Mouse (Mus musculus) retina, postnatal 7 days (tissue): ENCODE results near the gene Gabrb3.
"Not testable (repeated sequence)": the region's sequence is repeated elsewhere in the genome, so short reads cannot be mapped to it uniquely, and the experiment has no call there.

Experiments used
- DNase-seq: peaks from one replicate; pipeline ENCODE4 v3.0.0-alpha.2; 2012; ENCODE audit warnings: low read depth, low spot score

Gabrb3 gene

DNA sequence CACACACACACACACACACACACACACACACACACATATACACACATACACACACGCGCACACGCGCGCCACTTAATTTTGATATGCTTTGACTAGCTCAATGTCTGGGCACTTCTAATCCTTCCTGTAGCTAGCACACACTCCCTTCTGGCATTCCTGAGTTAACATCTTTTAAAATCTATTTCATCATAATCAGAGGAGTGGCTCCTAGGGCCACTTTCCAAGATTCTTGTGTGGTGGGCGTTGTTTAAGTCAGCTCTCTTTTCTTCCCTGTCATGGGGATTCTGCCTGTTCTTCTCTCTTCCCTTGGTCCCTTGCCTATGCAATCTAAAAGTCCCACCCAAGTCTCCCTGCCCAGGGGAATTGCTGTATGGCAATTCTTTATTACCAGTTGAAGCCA lies 286.6 kb downstream of the Gabrb3 start:
- no peak for DNase-seq

DNA sequence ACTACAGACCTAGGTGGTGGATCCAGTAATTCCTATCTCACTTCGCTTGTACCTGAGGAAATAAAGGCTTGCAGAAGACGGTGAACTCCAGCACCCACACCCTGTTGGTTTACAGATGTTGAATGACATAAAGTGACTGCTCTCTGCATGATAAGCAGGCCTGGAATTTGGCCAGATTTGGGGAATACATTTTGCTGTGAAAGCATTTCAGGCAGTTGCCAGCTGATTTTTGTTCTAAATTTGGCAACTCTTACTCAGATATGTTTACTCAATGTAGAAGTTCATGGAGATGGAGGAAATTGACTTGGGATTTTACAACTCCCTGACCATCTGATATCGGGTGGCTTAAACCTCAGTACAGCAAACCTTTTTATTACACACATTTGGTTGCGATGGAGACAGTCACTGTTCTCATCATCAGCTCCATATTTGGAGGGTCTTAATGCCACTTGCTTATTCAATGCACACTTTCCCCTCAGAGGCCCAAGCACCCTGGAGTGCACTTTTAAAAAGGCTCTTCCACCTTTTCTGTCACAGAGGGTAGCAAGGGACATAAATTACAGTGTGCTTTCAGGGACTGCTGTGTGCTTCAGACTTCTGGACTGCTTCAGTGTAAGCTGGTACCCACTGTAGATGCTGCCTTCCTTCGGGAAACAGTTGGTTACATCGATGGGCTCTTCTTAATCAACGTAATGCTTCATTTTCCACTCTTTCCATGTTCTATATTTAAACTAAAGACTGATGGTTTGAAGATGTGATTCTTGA lies 287.7 kb downstream of the Gabrb3 start:
- DNase-seq, result no peak

DNA sequence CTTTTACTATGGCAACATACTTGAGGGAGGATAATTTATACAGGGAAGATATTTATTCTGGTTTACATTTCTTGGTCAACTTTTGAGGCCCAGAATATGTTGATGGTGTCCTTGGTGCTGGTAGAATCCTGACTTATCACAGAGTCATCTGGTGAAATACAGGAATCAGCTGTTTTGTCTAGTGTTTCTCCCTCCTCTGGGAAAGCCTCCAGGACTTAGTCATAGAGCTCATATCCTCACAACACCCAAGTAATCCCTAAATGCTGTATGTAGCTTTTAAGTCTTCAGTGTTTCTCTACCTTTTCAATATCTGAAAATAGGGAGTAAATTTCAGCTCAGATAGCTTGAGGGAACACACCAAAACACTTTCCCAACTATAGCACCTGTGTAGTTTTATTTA lies 292.2 kb downstream of the Gabrb3 start:
- no peak for DNase-seq

DNA sequence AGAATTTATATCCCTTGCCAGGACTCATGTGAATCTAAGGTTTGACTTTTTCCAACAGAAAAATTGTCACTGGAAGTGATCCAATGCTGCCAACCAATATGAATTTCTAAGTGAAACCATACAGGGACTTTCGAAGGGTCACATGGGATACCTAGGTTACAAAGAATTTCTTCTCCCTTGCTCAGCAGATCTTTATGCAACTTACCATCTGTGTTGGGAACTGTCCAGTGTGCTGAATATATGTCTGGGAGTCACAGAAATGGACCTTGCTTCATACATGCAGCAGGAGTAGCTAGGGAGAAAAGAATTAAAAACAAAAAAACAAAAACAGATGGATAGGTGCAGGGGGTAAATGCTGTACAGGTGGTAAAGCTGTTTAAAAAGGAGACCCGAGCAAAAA lies 327.3 kb downstream of the Gabrb3 start:
- DNase-seq, result no peak

DNA sequence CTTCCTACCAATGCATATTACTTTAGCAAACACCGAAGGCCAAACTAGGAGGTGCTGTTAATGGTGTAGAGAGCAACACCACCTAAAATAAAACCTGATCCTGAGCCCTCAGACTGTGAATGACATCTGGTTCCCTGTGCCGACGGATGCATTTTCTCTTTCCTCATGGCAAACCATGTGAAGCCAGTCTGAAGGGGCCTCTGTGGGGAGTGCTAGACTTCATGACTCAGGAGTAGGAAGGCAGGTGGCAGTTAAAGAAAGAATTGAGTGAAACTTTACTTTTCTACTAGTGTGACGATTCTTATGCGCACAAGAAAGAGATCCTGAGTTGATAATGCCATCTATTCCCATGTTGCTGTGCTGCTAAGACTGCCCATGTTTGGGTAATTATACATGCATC lies 341.0 kb downstream of the Gabrb3 start:
- no peak for DNase-seq

DNA sequence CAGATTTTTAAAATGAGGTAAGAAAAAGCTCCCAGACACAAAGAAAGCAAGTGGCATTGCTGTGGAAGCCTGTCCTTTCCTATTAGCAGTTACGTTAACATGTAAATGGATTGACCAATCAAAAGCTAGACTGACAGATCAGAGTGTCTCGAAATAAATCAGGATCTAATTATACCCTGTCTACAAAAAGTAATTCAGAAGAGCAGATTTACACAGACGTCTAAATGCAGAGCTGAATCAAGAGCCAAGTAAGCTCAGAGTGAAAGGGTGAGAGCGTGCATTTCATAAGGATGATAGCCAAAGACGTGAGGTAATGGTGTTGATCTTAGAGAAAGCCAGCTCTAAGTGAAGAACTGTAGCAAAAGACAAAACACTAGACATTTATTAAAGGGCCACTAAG lies 359.3 kb downstream of the Gabrb3 start:
- no peak for DNase-seq

DNA sequence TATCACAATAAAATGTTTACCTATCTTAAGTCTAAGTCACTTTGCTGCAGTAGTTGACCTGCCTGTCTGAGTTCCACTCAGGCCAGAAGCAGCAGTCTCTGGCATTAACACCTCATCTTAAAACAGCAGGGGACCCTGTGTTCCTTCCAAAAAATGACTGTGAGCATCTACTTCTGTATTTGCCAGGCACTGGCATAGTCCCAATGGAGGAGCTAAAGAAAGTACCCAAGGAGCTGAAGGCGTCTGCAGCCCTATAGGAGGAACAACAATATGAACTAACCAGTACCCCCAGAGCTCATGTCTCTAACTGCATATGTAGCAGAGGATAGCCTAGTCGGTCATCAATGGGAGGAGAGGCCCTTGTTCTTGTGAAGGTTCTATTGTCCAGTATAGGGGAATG lies 366.6 kb downstream of the Gabrb3 start:
- not testable (repeated sequence) for DNase-seq

GRCm38 (mm10) chr7:57787520-57787919 lies 368.0 kb downstream of the Gabrb3 start:
- no peak for DNase-seq

DNA sequence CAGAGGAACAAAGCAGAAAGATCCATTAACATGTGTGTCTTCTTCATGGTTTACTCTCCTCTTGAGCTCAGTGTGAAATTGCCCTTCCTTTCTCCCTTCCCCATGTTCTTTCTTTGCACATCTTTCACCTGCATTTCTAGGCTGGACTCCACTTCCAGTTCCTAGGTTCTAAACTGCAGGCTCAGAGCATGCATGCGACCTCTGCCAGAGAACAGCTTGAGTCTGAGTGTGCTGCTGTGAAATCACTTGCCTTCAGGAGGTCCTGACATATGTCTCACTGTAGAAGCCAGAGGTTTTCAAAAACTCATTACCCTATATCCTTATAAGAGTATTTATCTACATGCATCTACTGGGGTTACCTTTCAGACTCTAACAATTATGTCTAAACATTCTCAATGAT lies 383.8 kb downstream of the Gabrb3 start:
- no peak for DNase-seq

GRCm38 (mm10) chr7:57813716-57814115 lies 394.2 kb downstream of the Gabrb3 start:
- DNase-seq, result no peak

GRCm38 (mm10) chr7:57842383-57842896 lies 422.9 kb downstream of the Gabrb3 start:
- DNase-seq, result no peak

DNA sequence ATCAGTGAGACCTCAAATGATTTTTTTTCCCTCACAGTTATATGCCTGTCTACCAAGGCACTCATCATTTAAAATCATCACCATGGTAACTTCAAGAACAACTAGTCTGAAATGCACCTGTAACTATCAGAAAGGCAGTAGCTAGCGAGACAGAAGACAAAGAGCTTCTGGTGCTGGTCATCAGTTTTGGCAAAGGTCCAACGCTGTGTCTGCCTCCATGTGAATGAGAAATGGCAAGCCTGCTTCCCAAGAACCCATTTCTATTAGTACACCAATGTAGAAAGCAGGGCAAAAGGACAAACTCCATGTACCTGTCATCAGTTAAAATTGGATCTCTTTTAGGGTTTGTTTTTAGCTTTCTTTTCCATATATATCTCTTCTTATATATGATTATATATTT lies 448.5 kb downstream of the Gabrb3 start:
- no peak for DNase-seq
